12 mouse cellular contexts compared by ENCODE assay signal in the genomic region with DNA sequence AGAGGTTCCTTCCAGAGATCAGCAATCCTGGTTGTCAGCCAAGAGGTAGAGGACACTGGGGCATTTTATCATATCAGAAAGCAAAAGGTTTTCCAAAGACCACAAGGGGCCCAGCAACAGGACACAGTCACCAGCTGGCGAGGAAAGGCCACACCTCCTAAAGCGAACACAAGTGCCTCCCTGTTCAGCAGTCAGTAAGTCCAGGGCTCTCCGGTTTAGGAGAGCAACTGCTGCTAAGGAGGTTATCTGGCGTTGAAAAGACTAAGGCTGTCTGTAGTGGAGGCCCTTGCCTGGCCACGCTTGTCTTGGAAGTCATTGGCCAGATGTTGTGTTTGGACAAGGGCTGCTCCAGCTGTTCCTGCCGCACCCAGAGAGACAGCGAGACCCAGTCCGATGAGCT.
"Had no signal": no experiment of that assay in that cellular context is flagged by ENCODE, and none has a peak within 500 bp of the region (broad histone marks: within the 10 kb centered on the region; RNA-seq: fewer than 3 reads in every experiment).

No protein-coding gene starts in this region.

- H3K9ac ChIP-seq: limb, embryonic 12.5 days; liver, embryonic 14.5 days; midbrain, embryonic 13.5 days; neural tube, embryonic 15.5 days had no signal

- H3K4me3 ChIP-seq: left cerebral cortex, adult 2 months; limb, embryonic 12.5 days; midbrain, embryonic 13.5 days; myocyte; neural tube, embryonic 15.5 days had no signal

- H3K36me3 ChIP-seq: limb, embryonic 12.5 days; midbrain, embryonic 13.5 days; neural tube, embryonic 15.5 days had no signal

- ATAC-seq: midbrain, embryonic 13.5 days had no signal

- H3K27ac ChIP-seq: left cerebral cortex, adult 2 months; limb, embryonic 12.5 days; liver, embryonic 14.5 days; midbrain, embryonic 13.5 days; neural tube, embryonic 15.5 days had no signal

- H3K9me3 ChIP-seq: midbrain, embryonic 13.5 days; neural tube, embryonic 15.5 days had no signal

- H3K27me3 ChIP-seq: neural tube, embryonic 15.5 days had no signal

- H3K4me2 ChIP-seq: limb, embryonic 12.5 days; midbrain, embryonic 13.5 days; neural tube, embryonic 15.5 days had no signal

- DNase-seq: kidney, postnatal 10 days; kidney, postnatal 4 days; lung, adult 18-20 months; right cerebral cortex, adult 18-20 months; right cerebral cortex, postnatal 25 days; thymus, postnatal 36 days had no signal

- H3K4me1 ChIP-seq: limb, embryonic 12.5 days had no signal
